Mouse (Mus musculus): ENCODE data around the gene Sdf4. TPM values are rescaled to one million over a fixed set of nuclear protein-coding genes. Genes with fewer than 3 reads are reported as not detected.

Gene Sdf4
- total and polyA plus RNA-seq, 3 experiments, result 111 to 117 TPM; not detected in 1

DNA sequence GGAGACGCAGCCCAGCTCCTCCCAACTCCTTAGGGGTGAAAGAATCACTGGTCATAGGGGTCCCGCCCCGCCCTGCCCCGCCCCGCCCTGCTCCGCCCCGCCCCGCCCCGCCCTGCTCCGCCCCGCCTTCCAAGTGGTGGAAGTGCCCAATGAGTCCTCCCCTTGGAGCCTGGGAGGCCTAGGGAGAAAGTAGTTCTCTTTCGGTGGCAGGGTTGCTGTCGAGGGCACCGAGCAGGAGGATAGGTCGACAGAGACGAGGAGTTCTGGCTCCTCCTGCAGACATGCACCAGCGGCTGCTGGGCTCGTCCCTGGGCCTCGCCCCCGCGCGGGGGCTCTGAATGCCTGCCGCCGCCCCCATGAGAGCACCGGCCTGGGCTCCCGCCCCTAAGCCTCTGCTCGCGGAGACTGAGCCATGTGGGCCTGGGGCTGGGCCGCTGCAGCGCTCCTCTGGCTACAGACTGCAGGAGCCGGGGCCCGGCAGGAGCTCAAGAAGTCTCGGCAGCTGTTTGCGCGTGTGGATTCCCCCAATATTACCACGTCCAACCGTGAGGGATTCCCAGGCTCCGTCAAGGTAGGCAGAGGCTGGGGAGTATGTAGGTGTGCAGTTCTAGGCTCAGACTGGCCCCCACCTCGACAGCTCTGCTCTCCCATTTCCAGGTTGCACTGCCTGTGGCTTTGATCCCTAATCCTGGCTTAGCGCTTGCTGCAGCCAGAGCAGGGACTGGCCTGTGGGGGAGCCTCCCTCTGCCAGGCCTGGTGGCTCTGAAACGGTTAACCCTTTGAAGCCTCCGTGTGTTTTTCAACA lies 30.3 kb upstream of the Sdf4 start, which contains the start of gene C1qtnf12:
C1qtnf12 (plus strand) TSS at position 152 of the 805 bp plus-strand sequence.
- no peak for TF ChIP-seq MYC (IDR thresholded peaks at IDR 0.05; ENCODE audit: low read depth, low read length)
- TF ChIP-seq POLR2AphosphoS5 (IDR thresholded peaks at IDR 0.05; ENCODE audit: borderline replicate concordance, low read depth, low read length), result no peak
- no peak for TF ChIP-seq MEF2A (IDR thresholded peaks at IDR 0.05; ENCODE audit: extremely low read depth, insufficient replicate concordance, low read depth, low read length, poor library complexity, severe bottlenecking)
- no peak for TF ChIP-seq E2F4 (IDR thresholded peaks at IDR 0.05; ENCODE audit: borderline replicate concordance, low read depth, low read length)
- TF ChIP-seq SIN3A (IDR thresholded peaks at IDR 0.05; ENCODE audit: low read length), result no peak
- TF ChIP-seq KAT2A (conservative IDR thresholded peaks at IDR 0.05; ENCODE audit: low read depth, low read length), result no peak
- no peak for TF ChIP-seq USF1 (IDR thresholded peaks at IDR 0.05; ENCODE audit: low read depth, low read length)
- TF ChIP-seq POLR2AphosphoS2 (IDR thresholded peaks at IDR 0.05; ENCODE audit: low read length), result no peak
- TF ChIP-seq ETS1 (IDR thresholded peaks at IDR 0.05; ENCODE audit: low read depth, low read length), result no peak
- no peak for TF ChIP-seq RCOR1 (IDR thresholded peaks at IDR 0.05; ENCODE audit: low read depth, low read length)
- TF ChIP-seq CHD1 (IDR thresholded peaks at IDR 0.05; ENCODE audit: low read depth, low read length), result no peak
- no peak within 1 kb of the TSS for H3K9ac ChIP-seq (ENCODE audit: control insufficient read depth, low read depth, low read length, poor library complexity, severe bottlenecking)

DNA sequence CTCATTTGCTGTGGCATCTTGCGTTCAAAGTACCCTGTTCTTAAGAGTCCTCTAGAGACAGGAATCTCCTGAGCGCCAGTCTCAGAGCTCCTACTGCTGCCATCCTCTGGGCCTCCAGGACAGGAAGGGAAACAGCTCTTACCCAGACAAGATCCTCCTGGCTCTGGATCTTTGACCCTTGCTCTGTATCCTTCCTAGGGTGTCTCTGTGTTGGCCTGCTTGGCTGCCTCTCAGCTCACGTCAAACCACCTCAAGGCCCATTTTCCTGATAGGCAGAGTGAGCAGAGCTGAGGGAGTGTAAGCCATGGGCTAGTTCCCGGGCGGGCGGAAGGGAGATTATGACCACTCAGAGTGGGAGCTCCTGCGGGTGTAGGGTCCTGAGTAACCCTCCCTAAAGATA lies 29.6 kb upstream of the Sdf4 start:
- peaks cover 0 to 5% of the 10 kb centered on the region in 2 experiments; a peak in 2 of 4 replicates for H3K4me1 ChIP-seq (ENCODE audit: control insufficient read depth in 1 of 2, insufficient read depth in 2 of 2, low read length in 2 of 2)

More for the DNA sequence above, 30.3 kb upstream of the Sdf4 start, which contains the start of gene C1qtnf12:
- peaks cover 0 to 11% of the 10 kb centered on the region in 2 experiments for H3K36me3 ChIP-seq (ENCODE audit: control insufficient read depth in 1 of 2, insufficient read depth in 2 of 2, low read length in 2 of 2)
- no peak for DNase-seq (ENCODE audit: low read depth, low spot score)
- H3K4me3 ChIP-seq (ENCODE audit: control insufficient read depth in 1 of 2, insufficient read depth in 1 of 2, low read depth in 2 of 2, low read length in 2 of 2), result no peak within 1 kb of the TSS
- H3K79me2 ChIP-seq (ENCODE audit: control insufficient read depth, insufficient read depth, low read length, poor library complexity), result no peaks in the 10 kb centered on the region; the same call in 1 of the 2 replicates
- H3K4me1 ChIP-seq (ENCODE audit: control insufficient read depth in 1 of 2, insufficient read depth in 2 of 2, low read length in 2 of 2), result peaks cover 0 to 5% of the 10 kb centered on the region in 2 experiments; a peak in 2 of 4 replicates
- H3K27me3 ChIP-seq (ENCODE audit: control insufficient read depth in 1 of 2, insufficient read depth in 2 of 2, low read length in 2 of 2), result no peaks in the 10 kb centered on the region
- H3K9me3 ChIP-seq (replicated peaks; ENCODE audit: insufficient read depth, low read length), result no peaks in the 10 kb centered on the region
- no peak within 1 kb of the TSS for H3K27ac ChIP-seq (ENCODE audit: control insufficient read depth, low read depth, low read length)

More for the DNA sequence above, 29.6 kb upstream of the Sdf4 start:
- Histone ChIP-seq H3K79me2 (ENCODE audit: control insufficient read depth, insufficient read depth, low read length, poor library complexity) (no peaks in the 10 kb centered on the region; the same call in 1 of the 2 replicates), H3K4me3 (ENCODE audit: control insufficient read depth in 1 of 2, insufficient read depth in 1 of 2, low read depth in 2 of 2, low read length in 2 of 2) (no peak overlapping the region), H3K9ac (ENCODE audit: control insufficient read depth, low read depth, low read length, poor library complexity, severe bottlenecking) (no peak overlapping the region), H3K36me3 (ENCODE audit: control insufficient read depth in 1 of 2, insufficient read depth in 2 of 2, low read length in 2 of 2) (peaks cover 0 to 11% of the 10 kb centered on the region in 2 experiments), H3K9me3 (replicated peaks; ENCODE audit: insufficient read depth, low read length) (no peaks in the 10 kb centered on the region), H3K27me3 (ENCODE audit: control insufficient read depth in 1 of 2, insufficient read depth in 2 of 2, low read length in 2 of 2) (no peaks in the 10 kb centered on the region), H3K27ac (ENCODE audit: control insufficient read depth, low read depth, low read length) (no peak overlapping the region)
- no peak for TF ChIP-seq CTCF (IDR thresholded peaks at IDR 0.05 in 2 of 3, conservative IDR thresholded peaks at IDR 0.05 in 1 of 3; ENCODE audit: control insufficient read depth in 1 of 3, insufficient read depth in 1 of 3, low read depth in 2 of 3, low read length in 3 of 3, poor library complexity in 1 of 3, severe bottlenecking in 1 of 3)
- no peak for TF ChIP-seq MXI1 (IDR thresholded peaks at IDR 0.05; ENCODE audit: low read depth, low read length)
- no peak for TF ChIP-seq NELFE (IDR thresholded peaks at IDR 0.05; ENCODE audit: low read depth, low read length)
- no peak for TF ChIP-seq MYC (IDR thresholded peaks at IDR 0.05; ENCODE audit: low read depth, low read length)
- TF ChIP-seq GATA1 (IDR thresholded peaks at IDR 0.05; ENCODE audit: low read depth, low read length), result no peak
- no peak for TF ChIP-seq POLR2A (IDR thresholded peaks at IDR 0.05; ENCODE audit: control insufficient read depth in 1 of 2, insufficient read depth in 1 of 2, low read depth in 1 of 2, low read length in 2 of 2, poor library complexity in 1 of 2)
- no peak for TF ChIP-seq ZKSCAN1 (IDR thresholded peaks at IDR 0.05; ENCODE audit: low read depth, low read length)
- DNase-seq (ENCODE audit: low read depth, low spot score), result no peak

All from MEL (cell line).